Mouse (Mus musculus): ENCODE results near the gene Klk6.

Gene Klk6

GRCm38 (mm10) chr7:43821581-43821980 is 2.7 kb upstream of the Klk6 start:
- in situ Hi-C loops (cut with MboI, MseI), result no loop called here

- in situ Hi-C loops (cut with MboI, MseI), result no loop called here
Measured at GRCm38 (mm10) chr7:43826056-43826455, 1.8 kb downstream of the Klk6 start.

- in situ Hi-C loops (cut with MboI, MseI), result no loop called here
Measured at GRCm38 (mm10) chr7:43827706-43828105, 3.4 kb downstream of the Klk6 start.

- in situ Hi-C loops (cut with MboI, MseI), result no loop called here
Measured at GRCm38 (mm10) chr7:43829006-43829405, 4.7 kb downstream of the Klk6 start.

GRCm38 (mm10) chr7:43841701-43842100 is 17.4 kb downstream of the Klk6 start, which contains the start of gene Klk5:
Gene Klk5 (plus strand): TSS chr7:43841971.
- in situ Hi-C loops (cut with MboI, MseI), result no loop called here

GRCm38 (mm10) chr7:43843801-43844200 is 19.5 kb downstream of the Klk6 start:
- in situ Hi-C loops (cut with MboI, MseI), result no loop called here

GRCm38 (mm10) chr7:43851616-43852015 is 27.3 kb downstream of the Klk6 start:
- in situ Hi-C loops (cut with MboI, MseI), result no loop called here

GRCm38 (mm10) chr7:43854642-43855380 is 30.5 kb downstream of the Klk6 start:
- in situ Hi-C loops (cut with MboI, MseI), result no loop called here

GRCm38 (mm10) chr7:43855709-43856108 is 31.4 kb downstream of the Klk6 start:
- in situ Hi-C loops (cut with MboI, MseI), result no loop called here

GRCm38 (mm10) chr7:43856307-43856706 is 32.0 kb downstream of the Klk6 start:
- in situ Hi-C loops (cut with MboI, MseI), result no loop called here

GRCm38 (mm10) chr7:43857501-43857900 is 33.2 kb downstream of the Klk6 start:
- in situ Hi-C loops (cut with MboI, MseI), result no loop called here

- in situ Hi-C loops (cut with MboI, MseI), result no loop called here
Measured at GRCm38 (mm10) chr7:43860411-43860810, 36.1 kb downstream of the Klk6 start.

GRCm38 (mm10) chr7:43873237-43873636 is 48.9 kb downstream of the Klk6 start:
- in situ Hi-C loops (cut with MboI, MseI), result no loop called here

GRCm38 (mm10) chr7:43873674-43874073 is 49.4 kb downstream of the Klk6 start:
- in situ Hi-C loops (cut with MboI, MseI), result no loop called here

GRCm38 (mm10) chr7:43874868-43875375 is 50.6 kb downstream of the Klk6 start:
- in situ Hi-C loops (cut with MboI, MseI), result no loop called here

GRCm38 (mm10) chr7:43876444-43876843 is 52.1 kb downstream of the Klk6 start:
- in situ Hi-C loops (cut with MboI, MseI), result no loop called here

GRCm38 (mm10) chr7:43878281-43878680 is 54.0 kb downstream of the Klk6 start:
- in situ Hi-C loops (cut with MboI, MseI), result no loop called here

GRCm38 (mm10) chr7:43880912-43881311 is 56.6 kb downstream of the Klk6 start, which contains the start of gene Klk4:
Gene Klk4 (plus strand): TSS chr7:43881160.
- in situ Hi-C loops (cut with MboI, MseI), result loop anchor here (5.0 kb wide), 1 partner anchor 199 kb away; no protein-coding TSS in a partner anchor

All from regulatory T cell (primary cell).